Mouse (Mus musculus) stomach, postnatal 0 days (tissue): ENCODE data around the gene Fam114a1.

ENCODE experiments used
- CTCF ChIP-seq: IDR thresholded peaks from 2 replicates; pipeline ENCODE4 v1.5.1; 2016; ENCODE audit warnings: antibody characterized with exemption, low read depth, mild to moderate bottlenecking, moderate library complexity
- EP300 ChIP-seq: optimal IDR thresholded peaks from 2 replicates; pipeline ENCODE3; 2016; ENCODE audit warnings: antibody characterized with exemption

- TF ChIP-seq EP300 (no peak), CTCF (no peak)
These were observed 98.3 kb downstream of the Fam114a1 start for GRCm38 (mm10) chr5:65068166-65068565.
